Mouse (Mus musculus) thymus, adult 2 months (tissue): ENCODE measurements at regions not wholly inside any gene's neighbourhood (a gene's known extent, or its start where the extent isn't known, plus 50 kb on each side); places are given as distances from the start of the nearest gene placed in this dataset.
A peak's percentile ranks its signal among the peaks of the same experiment; 100 is the strongest.

Source experiments
- DNase-seq: peaks from one replicate; pipeline ENCODE4 v3.0.0; 2021
- H3K27ac ChIP-seq: fragments of 200-500 bp; 2 replicates; pipeline ENCODE4 v1.5.1; 2012; ENCODE audit warnings: low read length, control low read depth; ENCODE audit not compliant: control insufficient read depth, insufficient read depth
- H3K27me3 ChIP-seq: fragments of 200-500 bp; 2 replicates; pipeline ENCODE4 v1.6.1; 2012; ENCODE audit warnings: mild to moderate bottlenecking, low read length, moderate library complexity, mixed read lengths; ENCODE audit not compliant: control insufficient read depth, insufficient read depth
- H3K36me3 ChIP-seq: fragments of 200-500 bp; 2 replicates; pipeline ENCODE4 v1.6.1; 2012; ENCODE audit warnings: mild to moderate bottlenecking, low read length, moderate library complexity; ENCODE audit not compliant: control insufficient read depth, insufficient read depth
- H3K4me1 ChIP-seq: fragments of 200-500 bp; replicated peaks from 2 replicates; pipeline ENCODE4 v1.6.1; 2012; ENCODE audit warnings: low read length; ENCODE audit not compliant: control insufficient read depth, insufficient read depth
- H3K4me3 ChIP-seq: fragments of 200-500 bp; 2 replicates; pipeline ENCODE4 v1.5.1; 2012; ENCODE audit warnings: mild to moderate bottlenecking, low read length, control low read depth, moderate library complexity; ENCODE audit not compliant: control insufficient read depth, insufficient read depth
- CTCF ChIP-seq: fragments of 200-500 bp; IDR thresholded peaks from 2 replicates; pipeline ENCODE4 v1.5.1; 2012; ENCODE audit warnings: mild to moderate bottlenecking, control low read depth, low read length, moderate library complexity, borderline replicate concordance; ENCODE audit not compliant: control insufficient read depth, poor library complexity, insufficient read depth; ENCODE audit errors: extremely low read depth
- POLR2A ChIP-seq: fragments of 200-500 bp; IDR thresholded peaks from 2 replicates; pipeline ENCODE4 v1.6.1; 2012; ENCODE audit warnings: mild to moderate bottlenecking, low read length, control low read depth, moderate library complexity; ENCODE audit not compliant: control insufficient read depth, poor library complexity, insufficient read depth; ENCODE audit errors: extremely low read depth
- WGBS: fragments of 180-500 bp; shearing (Covaris S2); methylation state at CpG from one replicate; pipeline ENCODE4 v1.1.7; 2018; 5-methylcytosine and 5-hydroxymethylcytosine counted together

DNA sequence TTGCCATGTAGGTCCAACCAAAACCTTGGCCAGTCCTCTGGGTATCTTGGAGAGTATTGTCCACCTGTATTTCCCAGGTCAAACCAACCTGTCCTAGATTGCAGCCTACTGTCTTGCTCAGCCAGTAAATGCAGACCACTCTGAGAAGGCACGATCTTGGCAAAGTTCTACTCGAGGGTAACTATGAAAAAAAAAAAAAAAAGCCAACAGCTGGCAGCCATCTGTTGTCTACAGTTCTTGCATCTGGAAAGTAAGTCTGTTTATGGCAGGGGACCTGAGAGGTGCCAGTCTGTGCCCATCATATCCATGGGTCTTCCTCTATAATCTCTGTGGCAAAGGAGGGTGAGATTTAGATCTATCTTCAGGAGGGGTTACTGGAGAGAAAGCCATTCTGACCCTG, 78.2 kb downstream of the Cxcr4 start:
- TF ChIP-seq POLR2A = no peak
- TF ChIP-seq CTCF = no peak
- H3K4me3 ChIP-seq = no peak overlapping the region
- no peak overlapping the region for H3K27ac ChIP-seq
- no peak for DNase-seq
- 52% methylated on average over 2 of the region's 2 CpGs for WGBS
- no peaks in the 10 kb centered on the region for H3K27me3 ChIP-seq
- H3K36me3 ChIP-seq = no peaks in the 10 kb centered on the region
- no peaks in the 10 kb centered on the region for H3K4me1 ChIP-seq

DNA sequence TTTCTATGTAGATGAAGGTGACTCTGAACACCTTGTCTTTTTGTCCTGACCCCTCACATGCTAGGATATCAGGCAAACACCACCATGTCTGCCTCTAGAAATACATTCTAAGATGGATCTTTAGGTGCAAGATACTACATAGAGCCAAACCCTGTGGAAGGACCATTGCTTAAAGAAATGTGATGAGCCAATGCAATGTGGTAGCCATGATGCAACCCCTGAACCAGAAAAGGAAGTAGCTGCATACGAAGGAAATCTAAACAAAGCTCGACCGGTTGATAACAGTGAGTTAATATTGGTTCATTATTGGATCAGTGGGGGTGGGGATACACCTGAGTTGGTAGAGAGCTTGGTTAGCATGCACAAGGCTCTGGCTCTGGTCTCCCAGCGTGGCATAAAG, 78.9 kb downstream of the Cxcr4 start:
- no peaks in the 10 kb centered on the region for H3K27me3 ChIP-seq

DNA sequence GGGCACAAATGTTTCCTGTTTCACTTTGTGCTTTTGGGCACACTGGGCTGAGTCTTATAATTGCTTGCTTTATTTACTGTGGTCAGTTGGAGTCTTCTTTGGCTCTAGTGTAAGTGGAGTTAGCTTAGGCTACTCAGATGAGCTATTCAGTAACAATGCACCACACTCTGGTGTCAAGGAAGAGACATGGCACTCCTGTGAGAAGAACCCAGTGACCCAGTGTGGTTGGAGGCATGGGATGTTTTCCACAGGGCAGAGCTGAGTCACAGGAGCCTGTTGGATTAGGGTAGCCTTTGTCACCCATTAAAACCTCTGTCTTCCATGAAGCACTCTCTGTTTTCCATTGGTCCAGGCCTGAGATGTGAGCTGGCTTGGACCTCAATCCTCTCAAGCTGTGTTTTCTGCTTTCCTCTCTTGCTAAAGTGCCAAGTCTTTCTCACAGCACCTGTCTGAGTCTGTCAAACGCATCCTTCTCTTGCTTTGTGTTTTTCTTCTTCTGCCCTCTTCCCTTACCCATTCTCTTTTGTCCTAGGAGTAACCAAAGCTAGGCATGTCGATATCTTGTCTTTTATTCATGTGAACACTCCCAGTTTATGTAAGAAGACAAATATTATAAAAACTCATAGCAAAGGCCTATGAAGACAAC, 83.2 kb downstream of the Cxcr4 start:
- DNase-seq = no peak
- TF ChIP-seq CTCF (no peak), POLR2A (no peak)
- H3K36me3 ChIP-seq = no peaks in the 10 kb centered on the region
- WGBS = 95% methylated on average over 2 of the region's 2 CpGs
- H3K27ac ChIP-seq = no peak overlapping the region
- no peak overlapping the region for H3K4me3 ChIP-seq
- H3K4me1 ChIP-seq = 0 out of 2 replicates have a peak, but pooled peaks cover 3% of the 10 kb centered on the region
- H3K27me3 ChIP-seq = no peaks in the 10 kb centered on the region

More for the DNA sequence above, 78.9 kb downstream of the Cxcr4 start:
- WGBS = 93% methylated on average over 4 of the region's 4 CpGs
- no peak for DNase-seq
- TF ChIP-seq CTCF (no peak), POLR2A (no peak)
- Histone ChIP-seq H3K4me3 (no peak overlapping the region), H3K4me1 (no peaks in the 10 kb centered on the region), H3K36me3 (no peaks in the 10 kb centered on the region), H3K27ac (no peak overlapping the region)

- DNase-seq = peak; percentile 15
- Histone ChIP-seq H3K27me3 (no peaks in the 10 kb centered on the region), H3K27ac (no peak overlapping the region), H3K36me3 (no peaks in the 10 kb centered on the region), H3K4me3 (no peak overlapping the region), H3K4me1 (0 out of 2 replicates have a peak, but pooled peaks cover 3% of the 10 kb centered on the region)
- WGBS = 57% methylated on average over 4 of the region's 4 CpGs
- TF ChIP-seq CTCF = no peak
- no peak for TF ChIP-seq POLR2A
Measured at GRCm38 (mm10) chr1:128506551-128507313, 85.4 kb downstream of the Cxcr4 start.

DNA sequence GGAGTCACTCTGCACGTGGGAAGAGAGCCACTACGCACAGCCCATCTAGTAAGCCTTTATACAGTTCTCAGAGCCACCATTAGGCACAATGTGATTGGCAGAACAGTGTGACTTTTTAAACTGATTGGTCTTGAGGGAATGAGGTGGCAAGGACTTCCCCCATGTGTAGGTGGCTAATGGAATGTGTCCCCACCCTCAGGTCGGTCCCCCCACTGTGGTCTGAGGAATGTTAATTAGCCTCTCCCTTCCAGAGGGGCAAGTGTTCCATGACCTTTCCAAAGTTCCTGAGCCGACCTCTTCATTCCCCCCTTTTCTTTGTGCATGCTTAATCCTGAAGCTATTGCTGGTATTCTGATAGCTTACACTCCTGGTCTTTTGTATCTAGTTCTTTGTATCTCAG, 87.2 kb upstream of the Dars start:
- WGBS = 95% methylated on average over 4 of the region's 4 CpGs
- Histone ChIP-seq H3K4me3 (no peak overlapping the region), H3K36me3 (no peaks in the 10 kb centered on the region), H3K4me1 (0 out of 2 replicates have a peak, but pooled peaks cover 3% of the 10 kb centered on the region), H3K27ac (no peak overlapping the region), H3K27me3 (no peaks in the 10 kb centered on the region)
- TF ChIP-seq POLR2A (no peak), CTCF (no peak)
- DNase-seq = no peak

- 87% methylated on average over 9 of the region's 9 CpGs for WGBS
- H3K4me3 ChIP-seq = no peak overlapping the region
- no peak for DNase-seq
- peaks cover 3% of the 10 kb centered on the region; the same call in 1 of the 2 replicates for H3K4me1 ChIP-seq
- no peaks in the 10 kb centered on the region for H3K27me3 ChIP-seq
- no peaks in the 10 kb centered on the region for H3K36me3 ChIP-seq
- no peak overlapping the region for H3K27ac ChIP-seq
- TF ChIP-seq POLR2A (no peak), CTCF (no peak)
Measured at GRCm38 (mm10) chr1:128498042-128498772, 81.0 kb upstream of the Dars start.
